Mouse (Mus musculus) liver, embryonic 13.5 days (tissue): ENCODE measurements around the gene Gspt2. TPM values are rescaled to one million over a fixed set of nuclear protein-coding genes. Genes with fewer than 3 reads are reported as not detected.

ENCODE experiments used
- polyA plus RNA-seq: library from polyadenylated mRNA; unstranded; fragments of >200 nt; fragmentation: Nextera tagmentation; extraction: Ambion mirVana; gene quantifications from 2 replicates; pipeline ENCODE4 v1.2.1, GENCODE M21; 2015

Gene Gspt2
- polyA plus RNA-seq, 1 experiment from 2014 or later, result 1.1 TPM

Other genes with a start within 250 kb of the Gspt2 start
- gene Maged1, start 93.9 kb upstream of the Gspt2 start, polyA plus RNA-seq, result 74.3 and 89.8 TPM in 2 replicates
- 0.13 and 0.23 TPM in 2 replicates for gene Zxdb, start 88.5 kb downstream of the Gspt2 start, polyA plus RNA-seq